Mouse (Mus musculus) spleen, postnatal 10 days (tissue): Measurements from ENCODE around the gene Ttc4.

ENCODE experiments used
- DNase-seq, 2 experiments: peaks; one replicate each; pipeline ENCODE4 v3.0.0; 2021 to 2022; ENCODE audit warnings: low spot score in 2 of 2

Gene Ttc4

GRCm38 (mm10) chr4:106650833-106651527 lies 27.8 kb downstream of the Ttc4 start, which contains the start of gene Pars2:
TSS of gene Pars2 (plus strand) at chr4:106651069.
- DNase-seq, result peak; percentile 89 to 96

GRCm38 (mm10) chr4:106647137-106647536 lies 31.6 kb downstream of the Ttc4 start:
- DNase-seq, result no peak

GRCm38 (mm10) chr4:106645797-106646196 lies 32.9 kb downstream of the Ttc4 start:
- DNase-seq, result no peak

- DNase-seq, result no peak
Measured at GRCm38 (mm10) chr4:106644218-106644610, 34.5 kb downstream of the Ttc4 start.

GRCm38 (mm10) chr4:106643483-106644217 lies 35.1 kb downstream of the Ttc4 start:
- no peak for DNase-seq

GRCm38 (mm10) chr4:106634086-106634479 lies 44.7 kb downstream of the Ttc4 start:
- DNase-seq, result no peak

- no peak for DNase-seq
Measured at GRCm38 (mm10) chr4:106633281-106634085, 45.3 kb downstream of the Ttc4 start.

- no peak for DNase-seq
Measured at GRCm38 (mm10) chr4:106632313-106632712, 46.4 kb downstream of the Ttc4 start.

GRCm38 (mm10) chr4:106630333-106631220 lies 48.2 kb downstream of the Ttc4 start:
- DNase-seq, result peak; percentile 53 to 72

- DNase-seq, result no peak
Measured at GRCm38 (mm10) chr4:106629374-106629773, 49.4 kb downstream of the Ttc4 start.

- DNase-seq, result no peak
Measured at GRCm38 (mm10) chr4:106628650-106629360, 49.9 kb downstream of the Ttc4 start.

GRCm38 (mm10) chr4:106627809-106628208 lies 50.9 kb downstream of the Ttc4 start:
- no peak for DNase-seq

GRCm38 (mm10) chr4:106624271-106624670 lies 54.5 kb downstream of the Ttc4 start:
- no peak for DNase-seq

- DNase-seq, result no peak
Measured at GRCm38 (mm10) chr4:106622712-106623111, 56.0 kb downstream of the Ttc4 start.

- no peak for DNase-seq
Measured at GRCm38 (mm10) chr4:106622030-106622493, 56.7 kb downstream of the Ttc4 start, which contains the start of gene Ttc22. TSS of gene Ttc22 (plus strand) at chr4:106622432.

- DNase-seq, result no peak
Measured at GRCm38 (mm10) chr4:106621428-106621827, 57.3 kb downstream of the Ttc4 start.

- DNase-seq, result no peak
Measured at GRCm38 (mm10) chr4:106618898-106619297, 59.8 kb downstream of the Ttc4 start.

GRCm38 (mm10) chr4:106617056-106617455 lies 61.7 kb downstream of the Ttc4 start, which contains the start of gene Lexm:
TSS of gene Lexm (minus strand) at chr4:106617241.
- DNase-seq, result no peak

GRCm38 (mm10) chr4:106615637-106616036 lies 63.1 kb downstream of the Ttc4 start:
- no peak for DNase-seq

GRCm38 (mm10) chr4:106614881-106615280 lies 63.9 kb downstream of the Ttc4 start:
- no peak for DNase-seq
